Mouse (Mus musculus): ENCODE data around the gene Nipa1.

GRCm38 (mm10) chr7:55928649-55929048 lies 91.1 kb downstream of the Nipa1 start:
- TF ChIP-seq CTCF (IDR thresholded peaks at IDR 0.05; ENCODE audit: control insufficient read depth, insufficient read depth, low read length): no peak
- TF ChIP-seq POLR2A (IDR thresholded peaks at IDR 0.05; ENCODE audit: borderline replicate concordance, control insufficient read depth, low read depth, low read length): no peak
